In genomic region chr13:56703871-56704321, GRCm38 (mm10) we compare ENCODE assay signal across 7 mouse cellular contexts. TPM values are rescaled to one million over a fixed set of nuclear protein-coding genes. Genes with fewer than 3 reads are reported as not detected.
DNase-seq lines count a peak whose midpoint lies in the region; ATAC-seq lines count a peak whose summit lies in the region.

No protein-coding gene starts in this region.

- DNase-seq in 416B (ENCODE audit: low read depth) = peak; percentile 96
- DNase-seq in CD4-positive helper T cell, adult 2 months (ENCODE audit: low read depth, low spot score) = peak; percentile 91
- no peak for DNase-seq in frontal cortex, postnatal 14 days (ENCODE audit: low spot score in 2 of 2)

- 2% methylated on average over 11 of the region's 11 CpGs for WGBS in heart, embryonic 16.5 days
- WGBS in limb, embryonic 15.5 days = under 1% methylated on average over 11 of the region's 11 CpGs
- under 1% methylated on average over 11 of the region's 11 CpGs for WGBS in midbrain, embryonic 16.5 days

- no peaks in the 10 kb centered on the region for H3K36me3 ChIP-seq in heart, embryonic 16.5 days (ENCODE audit: control insufficient read depth, insufficient read depth)
- H3K36me3 ChIP-seq in limb, embryonic 15.5 days = peaks cover 11% of the 10 kb centered on the region; the same call in 1 of the 2 replicates
- H3K36me3 ChIP-seq in midbrain, embryonic 16.5 days (ENCODE audit: control insufficient read depth, insufficient read depth, low read length) = no peaks in the 10 kb centered on the region

- H3K9me3 ChIP-seq in heart, embryonic 16.5 days (replicated peaks; ENCODE audit: control insufficient read depth, low read length) = no peaks in the 10 kb centered on the region; the same call in 1 of the 2 replicates
- no peaks in the 10 kb centered on the region for H3K9me3 ChIP-seq in limb, embryonic 15.5 days
- H3K9me3 ChIP-seq in midbrain, embryonic 16.5 days (replicated peaks; ENCODE audit: control insufficient read depth, low read length, poor library complexity, severe bottlenecking) = no peaks in the 10 kb centered on the region

- peak overlapping the region; percentile 80 for H3K4me3 ChIP-seq in heart, embryonic 16.5 days (ENCODE audit: low read length)
- H3K4me3 ChIP-seq in limb, embryonic 15.5 days = peak overlapping the region; percentile 75
- H3K4me3 ChIP-seq in midbrain, embryonic 16.5 days (ENCODE audit: low read depth, low read length) = peak overlapping the region; percentile 67

- H3K27me3 ChIP-seq in heart, embryonic 16.5 days (ENCODE audit: control insufficient read depth, insufficient read depth, low read length) = no peaks in the 10 kb centered on the region
- no peaks in the 10 kb centered on the region for H3K27me3 ChIP-seq in limb, embryonic 15.5 days
- H3K27me3 ChIP-seq in midbrain, embryonic 16.5 days (ENCODE audit: control insufficient read depth, insufficient read depth, low read depth, low read length) = no peaks in the 10 kb centered on the region

- ATAC-seq in common myeloid progenitor, adult 5-6 weeks (replicated peaks; ENCODE audit: low read depth, poor library complexity, severe bottlenecking) = peak; percentile 56
- ATAC-seq in heart, embryonic 16.5 days (replicated peaks; ENCODE audit: extremely low read depth, insufficient read depth, low FRiP score) = 0 out of 2 replicates have a peak, but pooled peaks have one; percentile 3
- peak; percentile 46; the same call in 1 of the 2 replicates for ATAC-seq in limb, embryonic 15.5 days (ENCODE audit: insufficient number of reproducible peaks, low FRiP score, low TSS enrichment, low read depth)
- peak; percentile 39 for ATAC-seq in midbrain, embryonic 16.5 days

- H3K9ac ChIP-seq in heart, embryonic 16.5 days (ENCODE audit: low read length) = peak overlapping the region; percentile 94
- peak overlapping the region; percentile 93 for H3K9ac ChIP-seq in limb, embryonic 15.5 days
- H3K9ac ChIP-seq in midbrain, embryonic 16.5 days (ENCODE audit: low read depth, low read length) = peak overlapping the region; percentile 87

- peak overlapping the region; percentile 98 for H3K27ac ChIP-seq in heart, embryonic 16.5 days (ENCODE audit: low read length)
- H3K27ac ChIP-seq in limb, embryonic 15.5 days = peak overlapping the region; percentile 99
- peak overlapping the region; percentile 98 for H3K27ac ChIP-seq in midbrain, embryonic 16.5 days (ENCODE audit: low read length)

- H3K4me2 ChIP-seq in heart, embryonic 16.5 days (ENCODE audit: low read depth, low read length) = peak overlapping the region; percentile 82
- H3K4me2 ChIP-seq in limb, embryonic 15.5 days = peak overlapping the region; percentile 59
- peak overlapping the region; percentile 74 for H3K4me2 ChIP-seq in midbrain, embryonic 16.5 days (ENCODE audit: low read length)

- peaks cover 40% of the 10 kb centered on the region for H3K4me1 ChIP-seq in heart, embryonic 16.5 days (ENCODE audit: control insufficient read depth, insufficient read depth, low read length)
- H3K4me1 ChIP-seq in limb, embryonic 15.5 days = peaks cover 46% of the 10 kb centered on the region
- H3K4me1 ChIP-seq in midbrain, embryonic 16.5 days (ENCODE audit: control insufficient read depth, insufficient read depth, low read length) = peaks cover 41% of the 10 kb centered on the region

RNA-seq across cellular contexts. Expression of gene Smad5, which starts 1.1 kb away (rescaled TPM):
- total RNA-seq in common myeloid progenitor, adult 5-6 weeks (2017) = 29.6 and 30.8 TPM in 2 replicates
- polyA plus RNA-seq in heart, embryonic 16.5 days (2015; fragmentation: Nextera tagmentation; extraction: Ambion mirVana) = 16.7 and 16.9 TPM in 2 replicates
- polyA plus RNA-seq in limb, embryonic 15.5 days (2015; fragmentation: Nextera tagmentation; extraction: Ambion mirVana) = 27.3 and 30.4 TPM in 2 replicates
- polyA plus RNA-seq in midbrain, embryonic 16.5 days (2015; fragmentation: Nextera tagmentation; extraction: Ambion mirVana) = 17.1 and 18.7 TPM in 2 replicates

RNA-seq across cellular contexts. Expression of gene Gm45623, which starts 49.7 kb away (rescaled TPM):
- total RNA-seq in common myeloid progenitor, adult 5-6 weeks (2017) = not detected in 2 replicates
- 0.22 and 0.32 TPM in 2 replicates for polyA plus RNA-seq in heart, embryonic 16.5 days (2015; fragmentation: Nextera tagmentation; extraction: Ambion mirVana)
- polyA plus RNA-seq in limb, embryonic 15.5 days (2015; fragmentation: Nextera tagmentation; extraction: Ambion mirVana) = 0.62 and 0.79 TPM in 2 replicates
- polyA plus RNA-seq in midbrain, embryonic 16.5 days (2015; fragmentation: Nextera tagmentation; extraction: Ambion mirVana) = 3.0 and 4.5 TPM in 2 replicates

Comparison
In these comparisons a context has a peak if more than half of its experiments do, and no peak if none do; other contexts are left out.
1. DNase-seq: peak in 416B (single experiment) and CD4-positive helper T cell, adult 2 months (single experiment); none in frontal cortex, postnatal 14 days (0 of 2).
2. ATAC-seq: peak in every context shown above with its lines; median percentile 56 in common myeloid progenitor, adult 5-6 weeks; 46 in limb, embryonic 15.5 days; 39 in midbrain, embryonic 16.5 days; 3 in heart, embryonic 16.5 days.
3. Peak in every context shown above with its lines, with median percentiles within 50 percentile points of each other: H3K27ac ChIP-seq, H3K4me2 ChIP-seq, H3K4me3 ChIP-seq and H3K9ac ChIP-seq.